Mouse (Mus musculus) forebrain, postnatal 0 days (tissue): ENCODE measurements around the gene Tdo2. TPM values are rescaled to one million over a fixed set of nuclear protein-coding genes. Genes with fewer than 3 reads are reported as not detected.

Experiments used
- ATAC-seq: fragments of 200-750 bp; cut with Nextera tagmentation; 2 replicates; pipeline ENCODE4 v1.8.0; 2017; ENCODE audit warnings: mild to moderate bottlenecking, moderate library complexity
- DNase-seq: peaks from one replicate; pipeline ENCODE4 v3.0.0-alpha.2; 2015
- H3K27ac ChIP-seq: fragments of 300-500 bp; sonication (generic); 2 replicates; pipeline ENCODE4 v1.5.1; 2014; ENCODE audit warnings: low read depth, mild to moderate bottlenecking, antibody characterized with exemption, low read length, moderate library complexity, mixed read lengths
- H3K27me3 ChIP-seq: fragments of 300-500 bp; sonication (generic); 2 replicates; pipeline ENCODE4 v1.6.1; 2014; ENCODE audit warnings: mild to moderate bottlenecking, low read length, mixed read lengths; ENCODE audit not compliant: insufficient read depth
- H3K36me3 ChIP-seq: fragments of 300-500 bp; sonication (generic); 2 replicates; pipeline ENCODE4 v1.6.1; 2014; ENCODE audit warnings: mild to moderate bottlenecking, moderate library complexity; ENCODE audit not compliant: insufficient read depth
- H3K4me1 ChIP-seq: fragments of 300-500 bp; sonication (generic); 2 replicates; pipeline ENCODE4 v1.6.1; 2014; ENCODE audit warnings: antibody characterized with exemption; ENCODE audit not compliant: insufficient read depth
- H3K4me2 ChIP-seq: fragments of 300-500 bp; sonication (generic); 2 replicates; pipeline ENCODE4 v1.6.1; 2014; ENCODE audit warnings: low read depth, mild to moderate bottlenecking, moderate library complexity
- H3K4me3 ChIP-seq: fragments of 300-500 bp; sonication (generic); 2 replicates; pipeline ENCODE4 v1.5.1; 2014; ENCODE audit warnings: low read depth, low read length, mixed read lengths
- H3K9ac ChIP-seq: fragments of 300-500 bp; sonication (generic); 2 replicates; pipeline ENCODE4 v1.6.1; 2014; ENCODE audit warnings: mild to moderate bottlenecking
- H3K9me3 ChIP-seq: fragments of 300-500 bp; sonication (generic); 2 replicates; pipeline ENCODE4 v1.6.1; 2016; ENCODE audit warnings: low read length
- CTCF ChIP-seq: sonication (generic); IDR thresholded peaks from 2 replicates; pipeline ENCODE4 v1.5.1; 2016; ENCODE audit warnings: antibody characterized with exemption, control low read depth, low read depth
- WGBS: fragments of 180-500 bp; shearing (Covaris S2); extraction: QIAGEN DNeasy Blood & Tissue Kit; methylation state at CpG from one replicate; pipeline ENCODE4 v1.1.7; 2014; 5-methylcytosine and 5-hydroxymethylcytosine counted together
- polyA plus RNA-seq: library from polyadenylated mRNA; unstranded; fragments of >200 nt; fragmentation: Nextera tagmentation; extraction: Ambion mirVana; gene quantifications from 2 replicates; pipeline ENCODE4 v1.2.1, GENCODE M21; 2015
- total RNA-seq: library from RNA; depleted of rRNA; stranded (reverse); fragments of >200 nt; gene quantifications from 2 replicates; pipeline ENCODE4 v1.2.3, GENCODE M21; 2014; rRNA removed

Gene Tdo2
- total RNA-seq (0.14 and 0.31 TPM in 2 replicates), polyA plus RNA-seq (1.4 and 1.6 TPM in 2 replicates)

GRCm38 (mm10) chr3:81976102-81976501 is at the start of gene Tdo2:
Gene Tdo2 (minus strand): TSS chr3:81976202.
- Histone ChIP-seq H3K9me3 (no peaks in the 10 kb centered on the region), H3K27me3 (no peaks in the 10 kb centered on the region), H3K4me1 (no peaks in the 10 kb centered on the region), H3K9ac (no peak within 1 kb of the TSS), H3K36me3 (no peaks in the 10 kb centered on the region), H3K27ac (no peak within 1 kb of the TSS), H3K4me3 (no peak within 1 kb of the TSS), H3K4me2 (no peak within 1 kb of the TSS)
- ATAC-seq, result no peak
- TF ChIP-seq CTCF, result no peak
- DNase-seq, result no peak

- DNase-seq (no peak), ATAC-seq (no peak)
- H3K4me1 ChIP-seq, result no peaks in the 10 kb centered on the region
- WGBS, result 85% methylated on average over 3 of the region's 3 CpGs
- no peaks in the 10 kb centered on the region for H3K9me3 ChIP-seq
- H3K27me3 ChIP-seq, result no peaks in the 10 kb centered on the region
- H3K36me3 ChIP-seq, result no peaks in the 10 kb centered on the region
- no peak for TF ChIP-seq CTCF
- H3K9ac ChIP-seq, result no peak overlapping the region
- H3K27ac ChIP-seq, result no peak overlapping the region
- no peak overlapping the region for H3K4me2 ChIP-seq
- no peak overlapping the region for H3K4me3 ChIP-seq
These were observed 47.1 kb upstream of the Tdo2 start for GRCm38 (mm10) chr3:82023065-82023464.

- Histone ChIP-seq H3K27me3 (no peaks in the 10 kb centered on the region), H3K9ac (no peak overlapping the region), H3K4me2 (no peak overlapping the region), H3K9me3 (no peaks in the 10 kb centered on the region), H3K4me3 (no peak overlapping the region), H3K4me1 (no peaks in the 10 kb centered on the region), H3K36me3 (no peaks in the 10 kb centered on the region), H3K27ac (no peak overlapping the region)
- no peak for TF ChIP-seq CTCF
- 93% methylated on average over 8 of the region's 8 CpGs for WGBS
- ATAC-seq, result no peak
- no peak for DNase-seq
These were observed 46.5 kb upstream of the Tdo2 start for GRCm38 (mm10) chr3:82022421-82022920.

- ATAC-seq, result peak; percentile 59; the same call in 1 of the 2 replicates
- no peak for TF ChIP-seq CTCF
- no peak overlapping the region for H3K27ac ChIP-seq
- no peaks in the 10 kb centered on the region for H3K9me3 ChIP-seq
- no peak overlapping the region for H3K4me2 ChIP-seq
- no peak overlapping the region for H3K4me3 ChIP-seq
- H3K36me3 ChIP-seq, result no peaks in the 10 kb centered on the region
- DNase-seq, result peak; percentile 6
- H3K9ac ChIP-seq, result no peak overlapping the region
- H3K4me1 ChIP-seq, result peaks cover 10% of the 10 kb centered on the region; the same call in 1 of the 2 replicates
- WGBS, result 13% methylated on average over 7 of the region's 7 CpGs
- H3K27me3 ChIP-seq, result no peaks in the 10 kb centered on the region
These were observed 38.2 kb upstream of the Tdo2 start for GRCm38 (mm10) chr3:82014148-82014703.

- DNase-seq, result no peak
- Histone ChIP-seq H3K4me1 (no peaks in the 10 kb centered on the region), H3K4me2 (no peak overlapping the region), H3K27ac (no peak overlapping the region), H3K27me3 (no peaks in the 10 kb centered on the region), H3K4me3 (no peak overlapping the region), H3K36me3 (no peaks in the 10 kb centered on the region), H3K9me3 (no peaks in the 10 kb centered on the region), H3K9ac (no peak overlapping the region)
- no peak for ATAC-seq
- 98% methylated on average over 1 of the region's 1 CpGs for WGBS
- TF ChIP-seq CTCF, result no peak
These were observed 31.0 kb upstream of the Tdo2 start for GRCm38 (mm10) chr3:82007002-82007401.

- peak; percentile 78 for DNase-seq
- H3K4me1 ChIP-seq, result no peaks in the 10 kb centered on the region
- no peak overlapping the region for H3K9ac ChIP-seq
- no peak overlapping the region for H3K27ac ChIP-seq
- no peaks in the 10 kb centered on the region for H3K36me3 ChIP-seq
- H3K4me2 ChIP-seq, result no peak overlapping the region
- ATAC-seq, result peak; percentile 45; the same call in 1 of the 2 replicates
- H3K9me3 ChIP-seq, result no peaks in the 10 kb centered on the region
- no peak overlapping the region for H3K4me3 ChIP-seq
- peak; percentile 78 for TF ChIP-seq CTCF
- WGBS, result 2% methylated on average over 1 of the region's 1 CpGs
- no peaks in the 10 kb centered on the region for H3K27me3 ChIP-seq
These were observed 20.0 kb upstream of the Tdo2 start for GRCm38 (mm10) chr3:81995988-81996387.

- no peak for ATAC-seq
- Histone ChIP-seq H3K9ac (no peak overlapping the region), H3K27ac (no peak overlapping the region), H3K4me2 (no peak overlapping the region), H3K4me3 (no peak overlapping the region), H3K36me3 (no peaks in the 10 kb centered on the region), H3K4me1 (no peaks in the 10 kb centered on the region), H3K27me3 (no peaks in the 10 kb centered on the region), H3K9me3 (no peaks in the 10 kb centered on the region)
- no peak for TF ChIP-seq CTCF
- whole genome bisulfite sequencing, result 36% methylated on average over 4 of the region's 4 CpGs
- DNase-seq, result no peak
These were observed 19.4 kb upstream of the Tdo2 start for GRCm38 (mm10) chr3:81995371-81995770.
